Mouse (Mus musculus): ENCODE results near the gene Ak7.

Gene Ak7

DNA sequence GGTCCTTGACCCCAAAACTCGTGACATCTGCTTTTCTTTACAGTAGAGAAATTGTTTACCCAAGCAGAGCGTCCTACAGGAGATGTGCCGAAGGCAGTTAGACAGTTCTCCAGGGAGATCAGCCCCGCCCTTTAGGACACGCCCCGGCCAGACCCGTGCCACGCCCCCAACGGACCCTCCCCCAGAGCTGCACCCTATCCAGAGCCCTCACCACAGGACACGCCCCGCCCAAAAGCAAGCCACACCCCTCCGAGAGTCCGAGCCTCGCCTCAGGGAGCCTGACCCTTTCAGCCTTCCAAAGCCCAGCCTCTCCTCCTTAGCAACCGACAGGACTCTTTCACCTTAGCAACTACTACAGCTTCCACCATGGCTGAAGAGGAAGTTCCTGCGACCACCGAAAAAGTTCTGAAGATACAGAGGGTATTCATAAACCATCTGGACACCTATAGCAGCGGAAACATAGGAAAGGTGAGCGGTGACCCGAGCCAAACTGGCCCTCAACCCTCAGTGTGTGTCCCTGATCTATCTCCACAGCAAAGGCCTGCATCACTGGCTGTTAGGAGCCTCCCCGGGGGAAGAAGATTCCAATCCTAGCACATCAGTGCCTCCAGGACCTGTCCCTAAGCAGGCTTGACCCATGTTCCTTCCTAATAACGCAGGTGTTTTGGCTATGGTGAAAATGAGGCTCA lies at the start of gene Ak7:
Ak7 (plus strand) TSS at position 178 of the 689 bp plus-strand sequence.
- peak; percentile 84 for DNase-seq

DNA sequence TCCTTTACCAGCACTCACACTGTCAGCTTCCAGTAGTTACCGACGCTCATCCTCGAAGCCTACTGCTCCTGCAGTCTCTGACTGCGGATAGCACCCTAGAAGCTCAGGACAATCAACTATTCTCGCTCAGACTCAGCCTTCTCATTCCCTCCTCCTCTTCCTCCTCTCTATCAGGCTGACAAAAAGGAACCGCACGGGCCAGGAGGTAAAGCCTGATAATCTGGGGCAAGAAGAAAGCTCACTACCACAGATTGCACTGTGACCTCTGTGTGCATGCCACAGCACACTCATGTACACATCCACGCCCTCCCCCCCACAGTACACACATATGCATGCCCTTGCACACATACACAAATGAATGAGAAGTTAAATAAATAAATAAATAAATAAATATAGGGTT lies 29.5 kb upstream of the Ak7 start:
- no peak for DNase-seq

DNA sequence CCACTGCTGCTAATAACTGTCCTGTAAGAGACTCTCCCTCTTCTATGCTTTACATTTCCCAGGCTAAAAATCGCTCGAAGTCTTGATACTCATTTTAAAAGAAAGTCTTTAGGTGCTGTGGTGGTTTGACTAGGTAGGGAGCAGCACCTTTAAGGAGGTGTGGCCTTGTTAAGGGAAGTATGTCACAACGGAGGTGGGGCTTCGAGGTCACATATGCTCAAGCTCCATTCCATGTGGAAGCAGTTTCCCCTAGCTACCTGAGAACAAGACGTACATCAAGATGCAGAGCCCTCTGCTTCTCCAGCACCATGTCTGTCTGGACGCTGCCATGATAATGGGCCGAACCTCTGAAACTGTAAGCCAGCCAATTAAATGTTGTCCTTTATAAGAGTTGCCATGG lies 27.6 kb upstream of the Ak7 start:
- DNase-seq: no peak

DNA sequence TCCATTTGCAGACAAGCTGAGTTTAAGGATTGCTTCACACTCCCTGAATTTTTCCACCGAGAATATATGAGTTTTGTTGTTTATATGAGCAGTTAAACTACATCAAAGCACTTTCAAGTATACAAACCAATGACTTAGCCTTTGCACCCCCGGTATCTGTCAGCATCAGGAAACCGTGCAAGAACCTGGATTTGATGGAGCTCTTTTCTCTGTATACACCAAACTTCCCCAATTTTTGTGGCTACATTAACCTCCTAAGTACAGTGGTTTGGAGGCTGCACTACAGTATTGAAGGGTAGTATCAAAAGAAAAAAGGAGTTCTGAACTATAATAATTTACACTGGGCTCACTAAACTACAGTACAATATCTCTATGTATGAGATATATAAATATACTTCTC lies 27.0 kb upstream of the Ak7 start:
- DNase-seq: no peak

DNA sequence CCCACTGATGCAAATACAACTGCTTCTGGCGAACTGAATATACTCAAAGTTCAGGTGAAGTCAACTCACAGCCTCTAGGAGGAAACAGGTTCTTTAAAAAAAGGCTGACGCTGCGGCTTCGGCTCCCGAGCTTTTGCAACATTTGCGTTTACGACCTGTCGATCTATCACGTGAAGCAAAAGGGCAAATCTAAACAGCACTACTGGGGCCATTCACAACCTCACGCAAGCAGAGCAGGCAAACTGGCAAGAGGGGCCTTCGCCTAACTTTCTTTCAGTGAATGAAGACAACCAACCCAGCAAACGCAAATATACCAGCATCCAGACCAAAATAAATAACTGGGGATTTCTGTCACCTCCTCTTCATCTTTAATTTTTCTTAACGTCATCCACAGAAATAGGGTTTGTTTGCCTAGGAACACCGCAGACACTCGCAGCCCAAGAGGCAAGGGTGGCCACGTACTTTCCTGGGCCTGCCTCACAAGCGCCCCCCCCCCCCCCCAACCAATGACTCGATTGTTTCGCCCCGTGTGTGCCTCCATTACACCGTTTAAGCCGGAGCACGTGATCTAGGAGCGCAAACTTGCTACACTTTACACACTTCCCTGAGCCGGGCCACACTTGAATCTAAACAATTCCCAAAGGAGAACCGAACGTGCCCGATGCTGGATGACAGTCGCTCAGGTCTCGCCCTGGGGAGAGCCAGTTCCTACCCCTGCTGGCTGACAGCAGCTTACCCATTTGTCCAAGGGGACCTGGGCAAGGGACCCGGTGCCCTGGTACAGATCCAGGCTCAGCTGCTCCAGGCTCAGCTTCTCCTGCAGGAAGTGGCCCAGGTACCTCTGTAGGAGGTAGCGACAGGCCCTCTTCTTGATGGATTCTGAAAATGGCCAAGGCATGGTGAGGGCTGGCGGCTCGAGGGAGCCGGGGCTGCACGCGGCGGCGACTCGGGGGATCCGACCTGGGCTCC lies 21.6 kb upstream of the Ak7 start, which contains the start of gene Gskip:
Gskip (plus strand) TSS at position 897 of the 969 bp plus-strand sequence.
- peak; percentile 64 for DNase-seq

DNA sequence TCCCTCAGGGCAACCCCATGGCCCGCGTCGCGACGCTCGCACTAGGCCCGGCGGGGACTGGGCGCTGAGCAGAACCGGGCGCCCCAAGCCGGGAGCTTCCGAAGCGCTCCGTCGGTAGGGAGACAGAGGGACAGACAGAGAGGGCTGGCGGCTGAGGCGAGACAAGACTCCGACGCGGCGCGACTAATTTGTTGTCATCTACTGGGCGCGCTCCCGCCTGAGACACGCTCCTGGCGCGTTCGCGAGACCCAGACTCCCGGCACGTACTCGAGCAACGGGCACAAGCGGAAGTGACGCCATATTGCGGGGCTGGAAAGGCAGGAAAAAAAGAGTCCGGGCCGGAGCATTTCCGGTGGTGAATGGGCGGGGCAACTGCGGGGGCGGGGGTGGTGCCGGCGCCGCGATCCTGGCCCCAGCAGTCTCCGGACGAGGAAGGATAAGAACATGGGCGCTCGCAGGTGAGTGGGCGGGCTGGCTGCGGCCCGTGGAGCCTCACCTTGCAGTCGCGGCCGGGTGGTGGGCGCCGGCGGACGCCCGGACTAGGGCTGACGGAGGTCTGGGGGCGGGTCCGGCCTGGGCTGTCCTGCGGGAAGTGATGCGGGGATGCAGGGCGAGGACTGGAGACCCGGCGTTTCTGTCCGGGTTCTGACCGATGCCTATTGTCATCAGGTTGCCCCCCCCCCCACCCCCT lies 20.6 kb upstream of the Ak7 start, which contains the start of gene Atg2b:
Atg2b (minus strand) TSS at position 211 of the 691 bp plus-strand sequence.
- peak; percentile 94 for DNase-seq

DNA sequence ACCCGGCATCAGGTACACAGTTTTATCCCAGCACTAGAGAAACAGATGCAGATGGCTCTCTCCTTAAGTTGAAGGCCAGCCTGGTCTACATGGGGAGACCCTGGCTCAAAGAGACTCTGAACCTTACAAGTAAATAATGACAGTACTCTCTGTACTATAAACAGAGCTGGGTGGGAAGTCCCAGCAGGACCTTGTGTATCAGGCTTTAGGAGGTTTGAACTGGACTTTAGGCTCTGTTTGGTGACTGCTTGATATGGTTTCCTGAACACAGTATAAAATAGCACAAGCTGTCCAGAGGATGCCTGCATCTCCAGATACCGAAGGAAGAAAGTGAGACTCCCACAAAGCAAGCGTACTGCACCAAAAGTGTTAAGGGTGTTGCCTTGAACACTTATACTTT lies 19.0 kb upstream of the Ak7 start:
- peak; percentile 8 for DNase-seq

DNA sequence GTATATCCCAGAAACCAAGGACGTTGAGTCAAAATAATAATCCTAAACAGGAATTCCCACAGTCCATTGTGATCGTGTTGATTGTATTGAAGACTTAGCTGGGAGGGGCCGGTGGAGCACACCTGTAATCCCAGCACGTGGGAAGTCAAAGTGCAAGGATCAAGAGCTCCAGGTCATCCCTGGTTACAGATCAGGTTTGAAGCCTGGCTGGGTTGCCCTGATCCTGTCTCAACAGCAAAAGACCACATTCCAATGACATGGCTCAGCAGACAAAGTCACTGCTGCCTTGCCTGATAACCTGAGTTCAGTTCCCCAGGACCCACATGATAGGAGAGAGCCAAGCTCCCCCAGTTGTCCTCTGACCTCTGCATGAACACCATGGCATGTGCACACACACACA lies 18.4 kb upstream of the Ak7 start:
- DNase-seq: peak; percentile 15

DNA sequence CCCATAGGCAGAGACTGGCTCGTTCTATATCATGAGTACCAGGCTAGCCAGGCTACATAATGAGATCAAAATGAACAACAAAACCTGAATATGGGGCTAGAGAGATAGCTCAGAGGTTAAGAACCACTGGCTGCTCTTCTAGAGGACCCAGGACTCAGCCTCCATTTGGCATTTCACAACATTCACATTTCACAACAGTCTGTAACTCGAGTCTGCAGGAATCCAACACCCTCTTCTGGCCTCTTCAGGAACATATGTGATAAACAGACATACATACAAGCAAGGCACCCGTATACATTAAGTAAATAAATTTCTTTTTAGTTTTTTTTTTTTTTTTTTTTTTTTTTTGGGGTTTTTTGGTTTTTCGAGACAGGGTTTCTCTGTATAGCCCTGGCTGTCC lies 17.2 kb upstream of the Ak7 start:
- no peak for DNase-seq

DNA sequence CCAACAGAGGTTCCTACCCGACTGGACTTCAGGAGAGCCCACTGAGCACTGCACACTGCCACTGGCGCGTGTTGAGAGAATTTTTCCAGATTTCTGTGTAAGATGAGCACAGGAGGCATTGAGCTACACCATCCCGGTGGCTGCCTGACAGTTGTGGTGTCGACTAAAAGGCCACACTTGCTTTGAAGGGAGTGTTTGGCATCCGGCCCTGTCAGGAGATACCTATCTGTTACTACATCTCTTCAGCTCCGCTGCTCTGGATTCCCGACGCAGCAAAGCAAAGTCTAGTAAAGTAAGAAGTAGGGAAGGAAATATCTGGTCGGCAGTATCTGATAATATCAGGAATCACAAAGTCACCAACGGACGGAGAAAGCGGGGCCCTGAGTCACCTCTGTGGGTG lies 16.3 kb upstream of the Ak7 start:
- no peak for DNase-seq

DNA sequence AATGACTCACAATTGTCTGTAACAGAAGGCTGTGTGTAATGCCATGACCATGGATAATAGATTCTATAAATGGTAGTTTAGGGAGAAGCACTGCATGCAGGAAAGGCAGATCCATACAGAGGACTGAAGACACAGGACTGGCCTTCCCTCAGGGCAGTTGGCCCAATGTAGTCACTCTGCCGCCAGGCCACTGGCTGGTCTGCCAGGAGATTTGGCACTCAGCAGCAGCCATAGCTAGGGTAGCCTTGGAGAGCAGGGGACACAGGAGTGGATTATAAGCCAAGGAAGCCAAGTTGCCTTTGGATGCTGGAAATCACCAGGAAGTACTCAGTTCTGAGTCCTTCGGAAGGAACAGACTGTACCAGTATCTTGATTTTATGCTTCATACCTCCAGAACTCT lies 11.8 kb upstream of the Ak7 start:
- DNase-seq: no peak

DNA sequence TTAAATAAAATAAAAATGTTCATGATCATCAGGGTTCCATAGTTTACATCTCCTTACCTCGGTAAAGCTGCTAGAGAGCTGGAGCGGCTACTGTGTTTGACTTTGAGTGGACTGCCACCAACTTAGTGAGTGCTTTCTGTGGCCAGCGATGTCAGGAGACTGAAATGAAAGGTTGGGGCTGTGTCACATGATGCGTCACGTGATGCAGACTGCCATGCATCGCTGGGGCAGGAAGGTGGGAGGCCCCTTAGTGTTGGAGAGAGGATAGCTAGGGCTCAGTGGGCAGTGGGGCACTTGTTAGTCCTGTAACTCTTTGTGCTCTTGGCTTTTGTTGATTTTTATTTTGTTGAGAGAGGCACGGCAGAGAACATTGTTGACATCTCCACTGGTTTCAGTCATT lies 9.9 kb upstream of the Ak7 start:
- no peak for DNase-seq

DNA sequence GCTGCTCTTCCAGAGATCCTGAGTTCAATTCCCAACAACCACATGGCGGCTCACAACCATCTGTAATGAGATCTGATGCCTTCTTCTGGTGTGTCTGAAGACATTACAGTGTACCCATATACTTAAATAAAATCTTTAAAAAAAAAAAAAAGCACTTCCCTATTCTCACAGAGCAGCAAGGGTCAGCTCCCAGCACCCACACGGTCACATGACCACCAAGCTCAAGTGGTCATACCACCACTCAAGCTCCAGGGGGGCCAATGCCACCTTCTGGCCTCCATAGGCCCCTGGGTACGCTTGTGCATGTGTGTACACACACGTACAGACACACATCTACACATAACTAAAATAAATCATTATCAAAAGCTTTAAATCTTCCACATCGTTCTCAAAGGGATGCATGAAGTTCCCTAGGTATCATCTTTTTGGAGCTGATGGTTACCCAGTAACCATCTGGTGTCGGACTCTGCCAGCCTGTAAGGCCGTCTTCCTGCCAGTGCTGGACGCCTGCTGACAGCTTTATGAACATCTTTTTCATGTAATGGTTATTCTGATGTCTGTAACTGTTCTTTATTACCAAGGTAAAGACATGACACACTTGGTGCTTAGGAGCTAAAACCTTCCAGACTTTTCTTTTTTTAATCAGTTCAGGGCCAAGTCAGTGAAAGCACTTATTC lies 8.5 kb upstream of the Ak7 start:
- no peak for DNase-seq

DNA sequence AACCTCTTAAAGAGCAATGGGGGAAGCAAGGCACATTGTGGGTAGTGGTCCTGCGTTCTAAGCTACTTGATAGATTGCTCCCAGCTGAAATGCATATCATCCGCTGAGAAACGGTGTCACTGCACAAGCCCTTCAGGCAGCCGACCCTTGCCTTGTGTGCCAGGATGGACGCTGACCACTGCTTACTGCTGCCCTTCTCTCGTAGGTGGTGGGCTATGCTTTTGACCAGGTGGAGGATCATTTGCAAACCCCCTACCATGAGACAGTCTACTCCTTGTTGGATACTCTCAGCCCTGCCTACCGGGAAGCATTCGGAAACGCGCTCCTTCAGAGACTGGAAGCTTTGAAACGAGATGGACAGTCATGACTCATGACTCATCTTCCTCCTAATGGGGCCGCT lies 5.3 kb upstream of the Ak7 start:
- DNase-seq: no peak

DNA sequence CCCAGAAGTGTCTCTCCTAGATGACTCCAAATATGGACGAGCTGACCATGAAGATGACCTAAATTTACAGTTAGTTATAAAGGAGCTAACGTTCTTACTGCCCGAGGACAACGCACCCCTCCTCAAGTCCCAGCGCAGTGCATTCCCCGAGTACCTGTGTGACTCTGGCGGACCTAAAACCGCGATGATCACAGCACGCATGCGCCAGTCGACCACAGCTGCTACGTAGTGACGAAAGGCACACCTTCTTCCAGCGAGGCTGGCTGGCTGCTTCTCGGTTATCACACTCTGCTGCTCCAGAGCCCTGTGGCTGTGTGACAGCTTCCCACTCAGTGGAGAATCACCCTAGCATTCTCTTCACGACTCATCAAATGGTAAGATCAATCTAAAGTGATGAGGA lies 12.8 kb downstream of the Ak7 start:
- DNase-seq: no peak

DNA sequence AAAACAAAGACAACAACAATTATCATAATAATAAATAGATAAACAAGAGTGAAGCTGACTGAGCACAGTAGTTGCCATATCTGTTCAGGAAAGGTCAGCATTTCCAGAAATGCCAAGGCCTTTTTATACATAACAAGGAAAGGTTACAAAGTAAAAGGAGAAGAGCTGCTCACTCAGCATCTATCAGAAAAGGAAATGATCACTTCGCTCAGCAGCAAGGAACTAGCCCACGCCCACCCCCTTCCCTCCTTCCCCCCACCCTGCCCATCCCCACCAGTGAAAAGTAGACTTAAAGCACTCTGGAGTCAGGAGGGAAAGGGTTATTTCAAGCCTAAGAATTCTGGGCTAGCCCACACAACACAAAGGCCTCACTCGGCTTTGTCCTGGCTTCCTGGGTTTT lies 14.4 kb downstream of the Ak7 start:
- no peak for DNase-seq

DNA sequence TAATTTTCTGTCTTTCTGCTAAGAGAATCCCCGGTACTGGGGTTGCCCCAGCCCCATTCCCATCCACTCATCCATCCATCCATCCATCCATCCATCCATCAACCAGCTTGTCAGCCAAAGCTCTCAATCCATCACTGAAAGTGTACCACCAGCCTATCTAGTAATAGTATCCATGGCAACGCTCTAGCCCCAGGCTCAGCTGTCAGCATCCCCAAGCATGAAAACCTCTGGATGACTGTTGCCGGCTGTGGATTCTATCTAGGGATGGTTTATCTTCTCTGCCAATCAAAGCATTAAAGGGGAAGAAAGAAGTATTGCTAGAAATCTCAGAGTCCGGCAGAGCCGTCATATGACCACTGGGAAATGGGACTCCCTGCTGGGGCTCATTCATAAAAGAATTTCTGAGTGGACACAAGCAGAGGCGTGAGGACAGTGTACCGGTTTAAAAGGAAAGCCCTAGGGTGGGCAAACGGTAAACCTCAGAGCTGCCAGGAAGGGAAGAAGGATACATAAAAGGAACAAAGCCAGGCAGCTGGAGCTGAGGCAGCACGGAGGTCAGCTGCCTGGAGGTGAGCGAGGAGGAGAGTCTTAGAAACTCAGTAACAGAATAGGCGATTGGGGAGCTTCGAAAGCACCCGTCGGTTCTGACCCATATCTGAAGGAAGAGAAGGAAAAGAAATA lies 15.8 kb downstream of the Ak7 start:
- no peak for DNase-seq

DNA sequence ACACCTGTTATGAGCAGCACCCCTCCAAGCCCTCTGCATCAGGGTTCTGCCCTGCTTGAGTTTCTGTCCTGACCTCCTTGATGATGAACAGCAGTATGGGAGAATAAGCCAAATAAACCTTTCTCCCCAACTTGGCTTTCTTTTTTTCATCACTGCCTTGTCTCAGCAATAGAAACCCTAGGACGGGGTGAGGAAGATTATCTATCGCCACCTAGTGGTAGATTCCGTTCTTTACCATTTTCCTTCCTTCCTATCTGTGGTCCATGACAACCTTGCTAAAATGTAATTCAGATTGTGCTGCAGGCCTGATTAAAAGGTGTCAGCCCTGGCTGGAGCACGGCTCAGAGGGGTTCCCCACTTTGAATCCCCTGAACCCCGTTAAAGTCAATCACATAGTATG lies 16.9 kb downstream of the Ak7 start:
- peak; percentile 62 for DNase-seq

DNA sequence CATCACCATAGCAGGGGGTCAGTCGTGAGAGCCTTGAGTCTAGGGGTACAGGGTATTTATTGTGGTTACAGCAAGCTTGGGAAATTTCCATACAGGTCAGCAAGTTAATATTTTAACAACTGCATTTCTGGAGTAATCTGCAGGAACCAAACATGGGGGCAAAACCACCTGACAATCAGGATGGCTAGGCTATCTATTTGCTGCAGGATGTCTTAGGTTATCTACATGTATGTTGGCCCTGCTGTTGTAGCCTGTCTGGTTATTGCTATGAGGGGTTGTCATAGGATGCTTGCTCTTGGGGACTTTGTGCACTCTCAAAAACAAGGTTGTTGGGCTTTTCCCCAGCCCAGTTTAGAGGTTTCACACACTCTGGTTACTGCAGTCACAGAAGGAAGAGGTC lies 18.8 kb downstream of the Ak7 start:
- no peak for DNase-seq

DNA sequence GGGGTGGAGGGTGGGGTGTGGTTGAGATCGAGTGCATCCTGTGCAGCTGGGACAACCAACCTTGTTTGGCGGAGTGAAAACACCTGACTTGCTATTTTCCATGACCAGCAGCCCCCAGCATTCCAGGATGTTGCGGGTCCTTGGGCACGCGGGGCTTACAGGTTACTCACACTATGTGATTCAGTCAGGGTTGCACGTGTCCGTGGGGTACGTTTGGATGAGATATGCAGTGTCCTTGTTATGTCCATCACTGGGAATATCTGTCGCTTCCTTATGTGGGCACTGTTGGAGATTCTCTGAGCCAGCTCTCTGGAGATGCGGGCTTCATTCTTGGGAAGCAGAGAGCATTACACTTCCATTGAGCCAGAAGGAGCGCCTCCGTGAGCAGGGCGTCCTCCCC lies 20.0 kb downstream of the Ak7 start:
- DNase-seq: no peak

DNA sequence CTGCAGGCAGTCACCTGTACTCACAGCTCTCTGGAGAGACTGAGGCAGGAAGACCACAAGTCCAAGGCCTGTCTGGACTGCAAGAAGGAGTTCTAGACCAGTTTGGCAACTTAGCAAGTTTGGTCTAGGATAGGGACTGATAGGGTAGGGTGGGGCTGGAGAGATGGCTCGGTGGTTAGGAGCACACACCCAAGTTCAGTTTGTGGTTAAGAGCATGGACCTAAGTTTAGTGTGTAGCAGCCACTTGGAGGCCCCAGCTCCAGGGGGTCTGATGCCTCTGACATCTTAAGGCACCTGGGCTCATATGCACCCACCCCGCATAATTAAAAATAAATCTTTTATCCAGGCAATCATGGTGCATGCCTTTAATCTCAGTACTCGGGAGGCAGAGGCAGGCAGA lies 21.5 kb downstream of the Ak7 start:
- DNase-seq: no peak

DNA sequence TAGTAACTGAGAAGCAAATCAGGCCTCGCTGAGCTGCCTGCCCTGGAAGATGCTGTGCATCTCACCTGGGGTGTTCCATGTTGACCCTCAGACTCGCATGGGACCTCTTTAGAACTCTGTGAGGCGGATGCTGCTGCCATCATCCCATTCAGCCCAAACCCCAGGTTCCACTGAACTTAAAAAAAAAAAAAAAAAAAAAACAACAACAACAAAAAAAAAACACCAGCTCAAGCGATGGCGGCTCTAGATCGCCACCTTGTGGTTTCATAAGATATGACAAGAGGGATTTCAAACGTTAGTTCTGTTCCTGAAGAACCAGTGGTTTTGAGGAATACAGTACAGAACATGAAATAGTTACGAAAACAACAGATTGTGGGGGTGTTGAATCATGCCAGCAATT lies 22.2 kb downstream of the Ak7 start:
- DNase-seq: peak; percentile 45

Measured in kidney, adult 9 months (tissue).